Mouse (Mus musculus): ENCODE measurements around the gene Gm1140.
"Not testable (repeated sequence)": the region's sequence is repeated elsewhere in the genome, so short reads cannot be mapped to it uniquely, and the experiment has no call there.

The Gm1140 gene

DNA sequence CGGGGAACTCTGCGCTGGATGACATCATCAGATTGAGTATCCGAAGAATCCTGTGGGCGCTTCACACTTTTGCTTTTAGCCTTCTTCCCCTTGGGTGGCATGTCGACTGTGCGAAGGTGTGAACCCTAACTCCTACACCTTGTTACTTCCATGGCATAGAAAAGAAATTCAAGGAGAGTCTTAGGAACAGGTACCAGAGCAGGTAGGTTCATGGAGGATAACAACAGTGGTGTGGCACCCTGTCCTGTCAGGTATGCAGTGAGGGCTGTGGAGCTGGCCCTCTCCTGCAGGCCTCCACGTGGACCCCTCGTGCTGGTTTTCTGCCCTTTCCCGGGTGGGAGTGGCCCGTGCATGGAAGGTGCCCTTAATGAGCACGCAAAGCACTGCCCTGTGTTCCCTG lies at the start of gene Gm1140:
Gene Gm1140, minus strand, starts transcription at position 101 of the 400 bp plus-strand sequence.
- DNase-seq (ENCODE audit: low read depth, low spot score), result not testable (repeated sequence)

DNA sequence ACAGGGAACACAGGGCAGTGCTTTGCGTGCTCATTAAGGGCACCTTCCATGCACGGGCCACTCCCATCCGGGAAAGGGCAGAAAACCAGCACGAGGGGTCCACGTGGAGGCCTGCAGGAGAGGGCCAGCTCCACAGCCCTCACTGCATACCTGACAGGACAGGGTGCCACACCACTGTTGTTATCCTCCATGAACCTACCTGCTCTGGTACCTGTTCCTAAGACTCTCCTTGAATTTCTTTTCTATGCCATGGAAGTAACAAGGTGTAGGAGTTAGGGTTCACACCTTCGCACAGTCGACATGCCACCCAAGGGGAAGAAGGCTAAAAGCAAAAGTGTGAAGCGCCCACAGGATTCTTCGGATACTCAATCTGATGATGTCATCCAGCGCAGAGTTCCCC lies 2.0 kb upstream of the Gm1140 start, which contains the start of gene Gm14692:
Gene Gm14692, plus strand, starts transcription at position 301 of the 400 bp plus-strand sequence.
- DNase-seq (ENCODE audit: low read depth, low spot score), result not testable (repeated sequence)

Measured in telencephalon, adult 2 months (tissue).